Mouse (Mus musculus): ENCODE data around the gene Poc1b.

DNA sequence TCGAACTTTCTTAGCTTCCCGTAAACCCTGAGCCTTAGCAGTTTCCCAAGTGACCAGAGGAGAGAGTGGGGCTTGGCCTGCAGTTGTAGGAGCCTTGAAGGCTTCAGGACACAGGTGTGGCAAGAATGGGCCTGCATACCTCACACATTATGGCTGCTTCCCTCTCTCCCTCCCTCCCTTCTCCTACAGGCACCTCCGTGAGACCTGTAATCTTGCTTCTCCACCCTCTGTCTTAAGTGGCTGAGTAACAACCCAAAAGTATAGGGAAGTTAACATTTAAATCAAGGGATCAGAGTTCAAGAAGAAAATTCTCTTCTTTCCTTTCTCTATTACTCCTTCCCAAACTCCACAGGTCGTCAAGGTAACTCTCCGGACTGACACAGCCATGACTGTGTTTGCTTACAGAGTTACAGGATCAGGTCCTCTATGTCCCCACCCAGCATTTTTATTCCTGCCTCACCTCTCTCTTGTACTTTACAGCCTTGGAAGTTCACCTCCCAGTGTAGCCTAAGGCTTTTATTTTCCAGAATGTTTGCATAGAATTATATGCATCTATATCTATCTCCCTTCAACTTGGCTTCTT, 137.2 kb downstream of the Poc1b start:
- TF ChIP-seq GATA1 (IDR thresholded peaks at IDR 0.05; ENCODE audit: low read length) (no peak), TAL1 (IDR thresholded peaks at IDR 0.05; ENCODE audit: low read length) (no peak)
